Mouse (Mus musculus) G1E (cell line): ENCODE measurements around the gene Mef2a. TPM values are rescaled to one million over a fixed set of nuclear protein-coding genes. Genes with fewer than 3 reads are reported as not detected.

Experiments
- ATAC-seq: 2 replicates; pipeline ENCODE4 v1.8.0; 2016; ENCODE audit warnings: mild to moderate bottlenecking; ENCODE audit not compliant: insufficient number of reproducible peaks, poor library complexity, low FRiP score, severe bottlenecking; ENCODE audit errors: extremely low read depth
- DNase-seq: peaks from one replicate; pipeline ENCODE4 v3.0.0; 2012; ENCODE audit warnings: low spot score
- H3K27me3 ChIP-seq: 2 replicates; pipeline ENCODE4 v1.6.1; 2012; ENCODE audit warnings: mild to moderate bottlenecking, low read length, inconsistent platforms; ENCODE audit not compliant: insufficient read depth
- H3K36me3 ChIP-seq: replicated peaks from 2 replicates; pipeline ENCODE3; 2012; ENCODE audit warnings: mild to moderate bottlenecking, inconsistent platforms
- H3K4me1 ChIP-seq: 2 replicates; pipeline ENCODE4 v1.6.1; 2012; ENCODE audit warnings: low read depth, low read length, inconsistent platforms, mixed read lengths; ENCODE audit not compliant: insufficient read depth
- H3K4me3 ChIP-seq: 2 replicates; pipeline ENCODE4 v1.5.1; 2012; ENCODE audit warnings: low read depth, mild to moderate bottlenecking, inconsistent platforms, low read length, moderate library complexity, mixed read lengths
- H3K9me3 ChIP-seq: replicated peaks from 2 replicates; pipeline ENCODE4 v1.6.1; 2012; ENCODE audit warnings: inconsistent platforms
- CTCF ChIP-seq: IDR thresholded peaks from 2 replicates; pipeline ENCODE4 v1.5.1; 2012; ENCODE audit warnings: low read depth, low read length, inconsistent platforms, mixed read lengths
- GATA1 ChIP-seq: IDR thresholded peaks from 2 replicates; pipeline ENCODE4 v1.6.1; 2012; ENCODE audit warnings: borderline replicate concordance, low read length, inconsistent platforms, mixed read lengths
- GATA2 ChIP-seq: IDR thresholded peaks from 2 replicates; pipeline ENCODE4 v1.6.1; 2012; ENCODE audit warnings: low read depth, low read length, inconsistent platforms, borderline replicate concordance
- POLR2AphosphoS5 ChIP-seq: IDR thresholded peaks from 2 replicates; pipeline ENCODE4 v1.6.1; 2012; ENCODE audit warnings: low read depth, low read length, inconsistent platforms; ENCODE audit not compliant: insufficient replicate concordance
- TAL1 ChIP-seq: conservative IDR thresholded peaks from 2 replicates; pipeline ENCODE4 v1.6.1; 2012; ENCODE audit warnings: low read depth, low read length, inconsistent platforms, mixed read lengths
- polyA plus RNA-seq: library from polyadenylated mRNA; stranded (reverse); fragments of >175 nt; gene quantifications from 2 replicates; pipeline ENCODE4 v1.2.3, GENCODE M21; 2012
- total RNA-seq, 2 experiments: library from RNA; stranded (forward) in 1 of 2; stranded (reverse) in 1 of 2; fragments of 200-1000 nt in 1 of 2; fragments of >200 nt in 1 of 2; fragmentation: Nextera tagmentation in 1 of 2; gene quantifications; 2 replicates each; pipeline ENCODE4 v1.2.3; 2014 to 2017

Mef2a gene
- total and polyA plus RNA-seq, 3 experiments: 3.8 to 53.3 (median 24.4) TPM

- no peak for DNase-seq
- Histone ChIP-seq H3K4me3 (no peak overlapping the region), H3K36me3 (peaks cover 2% of the 10 kb centered on the region), H3K4me1 (no peaks in the 10 kb centered on the region; the same call in 1 of the 2 replicates), H3K27me3 (no peaks in the 10 kb centered on the region), H3K9me3 (no peaks in the 10 kb centered on the region)
- peak; percentile 45; the same call in 1 of the 2 replicates for ATAC-seq
- no peak for TF ChIP-seq GATA2
- TF ChIP-seq TAL1: no peak
- TF ChIP-seq CTCF: peak; percentile 38; the same call in 1 of the 2 replicates
- TF ChIP-seq GATA1: no peak
- no peak for TF ChIP-seq POLR2AphosphoS5
Observed at GRCm38 (mm10) chr7:67353667-67354066, 19.0 kb downstream of the Mef2a start.

- H3K4me1 ChIP-seq: no peaks in the 10 kb centered on the region; the same call in 1 of the 2 replicates
- H3K36me3 ChIP-seq: peaks cover 2% of the 10 kb centered on the region
- no peaks in the 10 kb centered on the region for H3K9me3 ChIP-seq
- DNase-seq (no peak), ATAC-seq (no peak)
- H3K27me3 ChIP-seq: no peaks in the 10 kb centered on the region
- TF ChIP-seq TAL1: no peak
- TF ChIP-seq GATA1: no peak
- no peak for TF ChIP-seq POLR2AphosphoS5
- no peak for TF ChIP-seq GATA2
- TF ChIP-seq CTCF: no peak
- H3K4me3 ChIP-seq: no peak overlapping the region
Observed at GRCm38 (mm10) chr7:67352989-67353388, 19.7 kb downstream of the Mef2a start.

GRCm38 (mm10) chr7:67344443-67344842 is 28.2 kb downstream of the Mef2a start:
- no peaks in the 10 kb centered on the region for H3K9me3 ChIP-seq
- no peaks in the 10 kb centered on the region for H3K4me1 ChIP-seq
- no peak for ATAC-seq
- peaks cover 8% of the 10 kb centered on the region for H3K36me3 ChIP-seq
- no peak overlapping the region for H3K4me3 ChIP-seq
- no peak for DNase-seq
- TF ChIP-seq POLR2AphosphoS5: no peak
- no peak for TF ChIP-seq GATA2
- no peak for TF ChIP-seq TAL1
- no peak for TF ChIP-seq CTCF
- TF ChIP-seq GATA1: no peak
- no peaks in the 10 kb centered on the region for H3K27me3 ChIP-seq

GRCm38 (mm10) chr7:67342067-67342625 is 30.5 kb downstream of the Mef2a start:
- no peak for TF ChIP-seq TAL1
- no peak for TF ChIP-seq GATA1
- Histone ChIP-seq H3K4me3 (no peak overlapping the region), H3K36me3 (peaks cover 8% of the 10 kb centered on the region), H3K4me1 (no peaks in the 10 kb centered on the region), H3K27me3 (no peaks in the 10 kb centered on the region), H3K9me3 (no peaks in the 10 kb centered on the region)
- DNase-seq (no peak), ATAC-seq (no peak)

- peaks cover 6% of the 10 kb centered on the region for H3K4me1 ChIP-seq
- H3K27me3 ChIP-seq: no peaks in the 10 kb centered on the region
- ATAC-seq (no peak), DNase-seq (no peak)
- TF ChIP-seq POLR2AphosphoS5 (no peak), GATA1 (no peak), CTCF (no peak), TAL1 (no peak), GATA2 (no peak)
- peaks cover 2% of the 10 kb centered on the region for H3K36me3 ChIP-seq
- no peak overlapping the region for H3K4me3 ChIP-seq
- H3K9me3 ChIP-seq: no peaks in the 10 kb centered on the region
Observed at GRCm38 (mm10) chr7:67320359-67320758, 52.3 kb downstream of the Mef2a start.

GRCm38 (mm10) chr7:67318697-67319096 is 54.0 kb downstream of the Mef2a start:
- H3K4me1 ChIP-seq: peaks cover 6% of the 10 kb centered on the region
- peaks cover 2% of the 10 kb centered on the region for H3K36me3 ChIP-seq
- DNase-seq (no peak), ATAC-seq (no peak)
- no peaks in the 10 kb centered on the region for H3K27me3 ChIP-seq
- TF ChIP-seq GATA1: no peak
- TF ChIP-seq CTCF: no peak
- TF ChIP-seq TAL1: no peak
- TF ChIP-seq POLR2AphosphoS5: no peak
- H3K9me3 ChIP-seq: no peaks in the 10 kb centered on the region
- no peak overlapping the region for H3K4me3 ChIP-seq
